Mouse (Mus musculus): ENCODE measurements around the gene Mst1r.

DNA sequence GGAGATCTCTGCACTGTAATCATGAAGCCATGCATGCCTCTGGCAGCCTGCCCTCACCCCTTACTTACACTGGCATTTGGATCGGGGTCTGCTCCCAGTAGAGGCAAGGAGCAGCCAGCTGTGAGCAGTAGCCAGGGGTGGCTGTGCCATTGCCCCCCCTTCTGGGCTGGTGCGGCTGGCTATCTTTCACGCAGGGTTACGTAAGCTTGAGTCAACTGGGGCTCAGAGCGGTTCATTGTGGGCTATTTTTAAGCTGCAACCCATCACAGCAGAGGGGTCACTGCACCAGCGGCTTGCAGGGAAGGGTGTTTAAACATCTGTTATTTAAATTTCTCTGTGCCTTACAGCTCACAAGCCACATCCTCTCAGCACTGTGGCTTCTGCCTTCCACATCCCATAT lies 17.3 kb downstream of the Mst1r start:
- TF ChIP-seq POLR2A (IDR thresholded peaks at IDR 0.05; ENCODE audit: control insufficient read depth, extremely low read depth, insufficient read depth, low read length, poor library complexity) (no peak), CTCF (IDR thresholded peaks at IDR 0.05; ENCODE audit: borderline replicate concordance, control insufficient read depth, extremely low read depth, insufficient read depth, low read length, poor library complexity) (no peak)
